Mouse (Mus musculus): ENCODE data around the gene Ccdc153.

The Ccdc153 gene

GRCm38 (mm10) chr9:44286256-44286850 lies 45.9 kb downstream of the Ccdc153 start:
- no peak for DNase-seq (ENCODE audit: low spot score in 2 of 2)

GRCm38 (mm10) chr9:44287003-44287400 lies 46.5 kb downstream of the Ccdc153 start:
- no peak for DNase-seq (ENCODE audit: low spot score in 2 of 2)

GRCm38 (mm10) chr9:44287401-44288075 lies 47.1 kb downstream of the Ccdc153 start:
- DNase-seq (ENCODE audit: low spot score in 2 of 2) = peak in 1 of 2 experiments; percentile 45

DNA sequence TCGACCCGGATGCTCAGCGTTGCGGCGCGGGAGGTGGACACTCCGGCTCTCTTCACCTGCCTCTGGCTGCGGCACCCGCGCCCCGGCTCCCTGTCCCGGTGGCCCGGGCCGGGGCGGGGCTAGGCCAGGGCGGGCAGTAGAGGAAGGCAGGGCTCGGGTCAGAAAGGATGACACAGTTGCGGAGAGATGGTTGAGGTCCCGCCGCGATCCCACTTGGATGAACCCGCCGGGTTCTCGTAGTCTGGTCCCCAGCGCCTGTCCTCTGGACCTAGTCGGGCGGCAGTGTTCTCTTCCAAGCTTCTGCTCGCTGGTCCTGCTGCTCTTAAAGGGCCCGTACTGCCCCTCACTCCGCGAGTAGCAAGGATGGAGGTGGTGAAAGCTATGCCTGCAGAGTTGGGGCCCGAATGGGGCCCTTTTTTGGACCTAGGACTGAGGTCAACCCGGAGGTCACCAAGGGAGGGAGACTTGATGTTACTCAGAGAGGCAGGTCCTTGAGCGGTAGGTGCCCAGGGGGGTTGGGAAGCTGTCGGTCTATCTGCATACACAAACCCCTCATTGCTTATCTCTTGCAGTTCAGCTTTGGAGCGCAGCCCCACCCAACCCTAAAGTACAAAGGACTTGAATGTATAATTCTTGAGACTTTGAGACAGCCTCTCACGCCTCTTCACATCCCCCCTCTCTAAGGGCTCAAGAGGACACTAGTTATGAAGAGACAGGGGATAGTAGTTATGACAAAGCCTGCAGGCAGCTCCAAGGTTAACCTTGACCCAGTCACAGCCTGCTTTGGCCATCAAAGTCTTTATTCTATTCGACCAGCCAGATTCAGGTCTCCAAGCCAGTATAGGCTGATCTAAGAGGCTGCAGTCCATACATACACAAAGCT lies 47.8 kb downstream of the Ccdc153 start, which contains the start of gene Abcg4:
TSS of gene Abcg4 (minus strand) at position 540 of the 883 bp plus-strand sequence.
- peak in 1 of 2 experiments; percentile 56 for DNase-seq (ENCODE audit: low spot score in 2 of 2)

GRCm38 (mm10) chr9:44288959-44289291 lies 48.4 kb downstream of the Ccdc153 start:
- DNase-seq (ENCODE audit: low spot score in 2 of 2) = no peak

GRCm38 (mm10) chr9:44292490-44292889 lies 52.0 kb downstream of the Ccdc153 start:
- DNase-seq (ENCODE audit: low spot score in 2 of 2) = no peak

Data from frontal cortex, postnatal 10 days (tissue).